Mouse (Mus musculus): ENCODE measurements around the gene Vldlr.

Gene Vldlr

GRCm38 (mm10) chr19:27216318-27216717, at the start of gene Vldlr:
Gene Vldlr, plus strand, starts transcription at chr19:27216484.
- no peak for DNase-seq

- DNase-seq: no peak
Measured at GRCm38 (mm10) chr19:27167601-27168319, 48.5 kb upstream of the Vldlr start.

GRCm38 (mm10) chr19:27173836-27174235, 42.4 kb upstream of the Vldlr start:
- no peak for DNase-seq

GRCm38 (mm10) chr19:27175617-27176016, 40.7 kb upstream of the Vldlr start:
- DNase-seq: no peak

DNA sequence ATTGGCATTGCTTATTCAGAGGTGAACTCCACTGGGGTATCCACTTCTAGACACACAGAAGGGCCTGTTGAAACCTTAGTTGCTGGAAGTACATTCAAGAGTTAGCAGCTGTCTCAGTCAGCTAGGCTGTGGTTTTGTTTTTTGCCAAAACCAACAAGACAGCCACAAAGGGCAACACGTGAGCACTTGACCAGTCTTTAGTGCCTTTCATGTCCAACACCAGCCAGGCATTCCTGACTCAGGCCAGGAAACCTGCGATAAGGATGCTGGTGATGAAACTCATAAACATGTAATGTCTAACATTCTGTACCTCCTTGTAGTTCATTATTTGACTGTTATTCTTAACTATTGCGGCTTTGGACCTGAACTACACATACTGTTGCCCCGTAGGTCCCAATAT, 39.7 kb upstream of the Vldlr start:
- no peak for DNase-seq

- DNase-seq: no peak
Measured at GRCm38 (mm10) chr19:27178195-27178807, 38.0 kb upstream of the Vldlr start.

GRCm38 (mm10) chr19:27180351-27181122, 35.7 kb upstream of the Vldlr start:
- no peak for DNase-seq

DNA sequence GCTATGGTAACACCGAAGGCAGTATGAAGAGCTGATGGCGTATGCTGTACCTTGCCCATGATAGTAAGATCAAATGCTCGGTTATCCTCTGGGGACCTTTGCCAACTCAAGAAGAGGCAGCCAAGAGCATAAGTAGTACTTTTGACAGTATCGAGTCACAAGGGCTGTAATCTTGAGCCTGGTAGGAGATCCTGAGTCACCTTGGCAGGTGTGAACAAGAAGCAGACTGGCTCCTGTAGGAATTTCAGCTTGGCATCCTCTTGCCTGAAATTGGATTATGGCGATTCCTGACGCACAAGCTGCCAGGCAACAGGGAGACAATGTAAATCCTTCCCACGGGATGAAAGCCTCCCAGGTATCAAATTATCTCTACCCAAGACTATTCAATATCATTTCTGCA, 32.8 kb upstream of the Vldlr start:
- no peak for DNase-seq

- no peak for DNase-seq
Measured at GRCm38 (mm10) chr19:27203711-27204238, 12.5 kb upstream of the Vldlr start.

DNA sequence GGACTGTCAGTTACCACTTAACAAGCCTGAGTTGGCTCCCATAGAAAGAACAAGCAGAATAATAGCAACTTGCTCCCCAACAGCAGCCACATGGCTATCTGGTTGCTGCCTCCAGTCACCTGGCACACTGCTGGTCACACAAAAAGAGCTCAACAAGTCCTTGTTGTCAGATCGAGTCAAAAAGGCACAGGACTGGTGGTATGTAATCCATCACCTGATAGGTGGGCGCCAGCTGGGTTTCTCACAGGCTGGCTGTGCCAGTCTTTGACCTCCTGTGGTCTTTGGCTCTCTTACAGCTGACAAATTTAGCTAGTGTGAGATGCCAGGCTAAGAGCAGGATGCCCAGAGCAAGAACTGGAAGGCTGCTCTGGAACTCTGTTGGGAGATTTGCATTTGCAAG, 5.3 kb upstream of the Vldlr start:
- no peak for DNase-seq

DNA sequence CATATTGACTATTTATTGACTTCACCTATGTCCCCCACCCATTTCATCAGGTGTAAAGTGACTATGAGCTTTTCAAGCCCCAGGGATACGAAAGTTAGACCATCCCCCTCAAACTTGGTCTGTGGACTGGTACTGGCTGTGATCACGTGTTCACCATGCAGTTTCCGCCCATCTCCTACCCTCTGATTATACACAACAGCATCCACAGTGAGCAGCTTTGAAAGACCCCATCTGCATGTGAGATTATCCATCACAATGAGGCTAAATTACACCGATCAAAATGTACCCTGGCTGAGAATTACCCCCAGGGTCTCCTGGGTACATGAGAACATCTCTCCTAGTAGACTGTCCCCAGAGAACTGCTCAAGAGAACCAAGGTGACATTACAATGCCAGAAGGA, 688 bp upstream of the Vldlr start:
- DNase-seq: peak; percentile 17

DNA sequence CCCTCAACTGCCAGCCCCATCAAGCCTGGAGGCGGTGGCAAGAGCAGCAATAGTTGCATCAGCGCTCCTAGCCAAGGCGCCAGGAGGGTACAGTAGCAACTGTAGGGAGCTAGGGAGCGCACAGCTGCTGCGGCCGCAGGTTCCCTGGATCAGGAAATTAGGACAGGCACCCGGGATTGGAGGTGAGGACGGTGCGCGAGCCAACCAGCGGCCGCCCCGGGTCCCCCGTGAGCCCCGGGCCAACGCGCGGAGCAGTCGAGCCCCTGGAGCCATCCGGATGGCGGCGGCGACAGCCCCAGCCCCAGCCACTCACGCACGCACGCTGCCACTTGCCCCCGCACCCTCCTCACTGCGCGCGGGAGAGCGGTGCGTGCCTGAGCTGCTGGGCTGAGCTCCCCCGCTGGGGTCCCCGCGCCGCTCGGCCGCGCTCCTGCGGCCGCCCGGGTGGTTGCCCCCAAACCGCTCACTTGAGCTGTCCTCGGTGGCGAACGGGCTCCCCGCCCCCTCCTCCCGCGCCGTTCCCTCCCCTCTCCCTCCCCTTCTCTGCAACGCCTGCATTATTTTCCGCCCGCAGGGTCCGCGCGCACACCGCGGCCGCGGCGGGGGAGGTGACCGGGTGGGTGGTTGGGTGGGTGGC, 601 bp downstream of the Vldlr start:
- DNase-seq: peak; percentile 92

GRCm38 (mm10) chr19:27217404-27217940, 1.2 kb downstream of the Vldlr start:
- peak; percentile 81 for DNase-seq

GRCm38 (mm10) chr19:27217941-27218411, 1.7 kb downstream of the Vldlr start:
- DNase-seq: peak; percentile 77

GRCm38 (mm10) chr19:27218561-27219262, 2.4 kb downstream of the Vldlr start:
- peak; percentile 85 for DNase-seq

DNA sequence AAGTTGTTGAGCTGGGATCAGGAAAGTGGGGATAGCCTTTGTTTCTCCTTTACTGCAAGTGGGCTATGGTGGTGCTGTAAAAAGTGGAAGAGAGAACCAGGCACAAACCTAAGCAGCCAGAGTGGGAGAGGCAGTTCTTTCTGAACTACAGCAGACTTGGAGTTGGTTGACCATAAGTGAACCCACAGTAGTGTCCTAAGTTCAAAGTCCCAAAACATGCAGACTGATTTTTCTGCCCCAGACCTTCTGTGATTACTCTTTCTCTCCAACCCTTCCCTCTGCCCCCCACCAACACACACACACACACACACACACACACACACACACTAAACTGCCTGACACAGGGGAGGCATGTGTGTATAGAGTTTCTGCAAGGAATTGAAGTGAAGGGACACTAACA, 3.3 kb downstream of the Vldlr start:
- no peak for DNase-seq

DNA sequence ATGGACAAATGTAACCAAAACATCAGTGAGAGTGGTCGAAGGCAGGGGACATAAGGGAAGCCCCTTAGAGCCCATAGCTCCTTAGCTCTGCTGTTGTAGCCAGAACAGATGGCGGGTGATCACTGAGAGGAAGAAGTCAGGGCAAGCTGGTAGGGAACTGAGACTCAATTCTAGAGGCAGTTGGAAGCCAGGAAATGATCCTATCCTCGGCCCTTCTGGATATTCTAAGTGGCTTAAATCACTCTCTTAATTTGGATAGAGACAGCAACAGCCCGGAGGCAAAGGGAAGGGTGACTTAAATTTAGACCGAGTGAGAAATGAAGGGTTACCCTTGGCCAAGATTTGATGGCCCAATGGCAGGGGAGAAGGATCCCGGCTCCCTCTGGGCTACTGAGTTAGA, 6.8 kb downstream of the Vldlr start:
- DNase-seq: no peak

DNA sequence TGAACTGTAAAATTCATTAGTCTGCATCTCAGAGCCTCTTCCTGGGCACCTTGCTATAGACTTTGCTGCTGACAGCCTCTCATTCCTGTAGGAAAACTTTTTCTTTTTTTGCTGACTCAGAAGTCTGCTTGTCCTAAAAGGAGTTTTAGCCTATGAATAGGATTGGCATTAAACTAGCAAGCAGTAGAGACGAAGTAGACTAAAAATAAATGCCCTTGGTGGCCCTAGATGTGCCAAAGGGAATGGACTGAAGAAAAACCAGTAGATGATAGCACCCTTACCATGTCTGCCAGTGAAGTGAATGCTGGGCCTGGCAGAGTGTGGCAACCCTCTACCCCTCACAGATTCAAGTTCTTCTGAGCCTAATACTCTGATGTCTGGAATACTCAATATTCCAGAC, 8.1 kb downstream of the Vldlr start:
- no peak for DNase-seq

DNA sequence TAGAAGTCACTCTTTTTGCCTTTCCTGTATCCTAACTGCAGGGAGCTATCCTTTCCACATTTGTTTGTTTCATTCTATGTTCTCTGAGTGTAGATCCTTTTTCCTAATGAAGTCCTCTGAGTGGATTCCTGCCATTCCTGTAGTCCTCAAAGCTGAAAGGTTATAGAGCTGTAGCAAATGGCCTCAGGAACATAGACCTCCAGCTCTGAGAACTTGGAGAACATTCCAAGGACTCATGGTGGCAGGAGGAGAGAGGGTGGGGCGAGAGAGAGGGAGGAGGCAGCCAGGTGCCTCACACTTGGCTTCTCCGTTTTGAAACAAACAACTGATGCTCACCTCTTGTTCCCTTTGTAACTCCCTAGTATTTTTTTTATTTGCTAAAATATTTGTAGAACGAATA, 10.3 kb downstream of the Vldlr start:
- no peak for DNase-seq

DNA sequence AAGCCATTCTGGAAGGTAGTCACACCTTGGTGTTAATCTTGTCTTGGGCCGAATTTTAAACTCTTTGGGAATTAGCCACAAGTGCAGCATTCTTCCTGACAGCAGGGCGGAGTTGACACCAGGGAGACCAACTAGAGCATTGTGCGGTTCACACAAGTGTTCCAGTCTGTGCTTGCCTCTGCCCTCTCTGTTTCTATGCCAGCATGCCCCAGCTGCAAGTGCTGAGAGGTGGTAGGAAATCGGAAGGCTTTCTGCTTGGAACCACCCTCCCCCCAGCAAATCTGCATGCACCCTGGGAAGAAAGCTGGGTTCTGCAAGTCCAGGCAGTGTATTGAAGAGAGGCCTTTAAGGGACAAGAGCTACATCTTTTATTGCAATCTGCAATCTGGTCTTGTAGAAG, 10.8 kb downstream of the Vldlr start:
- no peak for DNase-seq

DNA sequence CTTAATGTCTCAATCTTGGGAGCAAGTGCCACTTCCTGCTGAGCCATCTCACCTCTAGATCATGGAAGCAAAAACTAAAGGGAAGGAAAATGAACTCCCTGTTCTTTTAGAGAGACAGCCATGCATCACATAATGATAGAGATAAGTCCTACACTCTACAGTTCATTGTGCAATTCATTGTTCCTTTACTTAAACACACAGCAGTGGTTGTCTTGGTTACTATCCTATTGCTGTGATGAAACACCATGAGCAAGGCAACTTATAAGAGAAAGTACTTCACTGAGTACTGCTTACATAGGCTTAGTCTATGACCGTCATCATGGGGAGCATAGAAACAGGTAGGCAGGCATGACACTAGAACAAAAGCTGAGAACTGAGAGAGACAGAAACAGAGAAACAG, 12.0 kb downstream of the Vldlr start:
- DNase-seq: no peak

DNA sequence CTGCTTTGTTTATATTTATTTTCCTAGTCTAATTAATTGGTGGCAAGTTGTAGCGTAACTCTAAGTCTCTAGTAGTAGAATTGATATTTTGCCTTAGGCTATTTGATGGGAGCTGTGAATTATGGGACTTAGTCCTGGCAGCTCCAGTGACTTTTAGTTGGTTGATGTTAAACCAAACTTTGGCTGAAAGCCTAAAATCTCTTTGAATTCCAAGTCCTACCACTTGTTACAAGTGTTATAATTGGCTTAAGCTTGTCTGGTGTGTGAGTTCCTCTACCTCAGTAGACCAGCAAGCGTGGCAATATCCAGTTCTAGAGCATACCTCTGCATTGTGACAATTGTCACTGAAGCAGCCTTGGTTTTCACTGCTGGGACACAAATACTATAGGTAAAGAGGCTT, 17.1 kb downstream of the Vldlr start:
- no peak for DNase-seq
